Mouse (Mus musculus): ENCODE measurements around the gene Rbfox1. TPM values are rescaled to one million over a fixed set of nuclear protein-coding genes. Genes with fewer than 3 reads are reported as not detected.

The Rbfox1 gene
- polyA plus RNA-seq, 1 experiment = 0.22 TPM

- no peaks in the 10 kb centered on the region for H3K36me3 ChIP-seq (ENCODE audit: control insufficient read depth, insufficient read depth)
- no peak for TF ChIP-seq MYOD1 (IDR thresholded peaks at IDR 0.05; ENCODE audit: control insufficient read depth, insufficient read length, low read depth)
- TF ChIP-seq CEBPB (IDR thresholded peaks at IDR 0.05; ENCODE audit: low read depth) = no peak
- no peak for TF ChIP-seq FOSL1 (IDR thresholded peaks at IDR 0.05; ENCODE audit: insufficient read depth, low read length, poor library complexity, severe bottlenecking)
- no peak for TF ChIP-seq USF1 (IDR thresholded peaks at IDR 0.05; ENCODE audit: low read depth)
- no peak for TF ChIP-seq MYOG (IDR thresholded peaks at IDR 0.05; ENCODE audit: control insufficient read depth, extremely low read depth, insufficient read length)
- TF ChIP-seq CTCF (IDR thresholded peaks at IDR 0.05; ENCODE audit: control insufficient read depth, insufficient read depth, insufficient read length) = no peak
- TF ChIP-seq MAX (IDR thresholded peaks at IDR 0.05) = no peak
- no peaks in the 10 kb centered on the region for H3K27me3 ChIP-seq (ENCODE audit: control insufficient read depth, insufficient read depth, insufficient read length)
- no peak overlapping the region for H3ac ChIP-seq (ENCODE audit: control insufficient read depth, insufficient read length, low read depth)
- no peak overlapping the region for H3K4me3 ChIP-seq (ENCODE audit: insufficient read depth, poor library complexity, severe bottlenecking)
- H3K79me2 ChIP-seq (ENCODE audit: control insufficient read depth, insufficient read depth) = no peaks in the 10 kb centered on the region
- H3K79me3 ChIP-seq (ENCODE audit: low read depth) = no peaks in the 10 kb centered on the region
These were observed 1522.9 kb downstream of the Rbfox1 start for GRCm38 (mm10) chr16:7407862-7408640.

DNA sequence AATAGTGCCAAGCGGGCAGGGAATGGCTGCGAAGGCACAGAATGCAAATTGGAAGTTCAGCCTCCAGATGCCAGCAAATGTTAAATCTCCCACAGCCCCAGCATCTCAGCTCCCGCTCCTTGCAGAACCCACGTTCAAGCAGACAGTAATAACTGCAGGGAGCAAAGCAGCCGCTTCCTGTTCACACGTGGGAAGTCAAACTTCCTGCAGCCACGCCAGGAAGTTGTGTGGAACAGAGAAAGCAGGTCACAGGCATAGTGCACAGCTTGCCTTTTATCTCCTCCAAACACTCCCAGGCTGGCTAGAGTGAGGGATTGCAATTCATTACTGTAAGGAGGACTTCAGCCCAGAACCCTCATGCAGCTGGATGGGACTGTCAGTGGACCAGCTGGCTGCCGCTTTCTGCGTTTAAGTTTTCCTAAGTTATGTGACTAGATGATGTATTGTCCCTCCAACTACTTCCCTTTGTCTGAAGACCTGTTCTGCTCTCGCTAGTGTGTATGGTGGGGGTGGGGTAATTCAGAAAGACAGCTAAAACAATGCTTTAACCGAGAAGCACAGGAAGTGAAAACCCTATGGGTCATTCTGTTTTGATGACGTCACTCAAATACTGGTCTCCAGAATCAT, 1534.6 kb downstream of the Rbfox1 start:
- Histone ChIP-seq H3K27me3 (ENCODE audit: control insufficient read depth, insufficient read depth, insufficient read length) (no peaks in the 10 kb centered on the region), H3K36me3 (ENCODE audit: control insufficient read depth, insufficient read depth) (no peaks in the 10 kb centered on the region), H3ac (ENCODE audit: control insufficient read depth, insufficient read length, low read depth) (no peak overlapping the region), H3K79me3 (ENCODE audit: low read depth) (no peaks in the 10 kb centered on the region), H3K79me2 (ENCODE audit: control insufficient read depth, insufficient read depth) (no peaks in the 10 kb centered on the region), H3K4me3 (ENCODE audit: insufficient read depth, poor library complexity, severe bottlenecking) (no peak overlapping the region)
- no peak for TF ChIP-seq CTCF (IDR thresholded peaks at IDR 0.05; ENCODE audit: control insufficient read depth, insufficient read depth, insufficient read length)
- TF ChIP-seq CEBPB (IDR thresholded peaks at IDR 0.05; ENCODE audit: low read depth) = no peak
- no peak for TF ChIP-seq MYOG (IDR thresholded peaks at IDR 0.05; ENCODE audit: control insufficient read depth, extremely low read depth, insufficient read length)
- TF ChIP-seq MAX (IDR thresholded peaks at IDR 0.05) = no peak
- TF ChIP-seq FOSL1 (IDR thresholded peaks at IDR 0.05; ENCODE audit: insufficient read depth, low read length, poor library complexity, severe bottlenecking) = no peak

GRCm38 (mm10) chr16:7425386-7426089, 1540.4 kb downstream of the Rbfox1 start:
- no peak overlapping the region for H3ac ChIP-seq (ENCODE audit: control insufficient read depth, insufficient read length, low read depth)
- H3K27me3 ChIP-seq (ENCODE audit: control insufficient read depth, insufficient read depth, insufficient read length) = no peaks in the 10 kb centered on the region
- no peaks in the 10 kb centered on the region for H3K36me3 ChIP-seq (ENCODE audit: control insufficient read depth, insufficient read depth)
- TF ChIP-seq CEBPB (IDR thresholded peaks at IDR 0.05; ENCODE audit: low read depth) (no peak), CTCF (IDR thresholded peaks at IDR 0.05; ENCODE audit: control insufficient read depth, insufficient read depth, insufficient read length) (no peak), MAX (IDR thresholded peaks at IDR 0.05) (no peak), MYOG (IDR thresholded peaks at IDR 0.05; ENCODE audit: control insufficient read depth, extremely low read depth, insufficient read length) (no peak), MYOD1 (IDR thresholded peaks at IDR 0.05; ENCODE audit: control insufficient read depth, insufficient read length, low read depth) (no peak), USF1 (IDR thresholded peaks at IDR 0.05; ENCODE audit: low read depth) (no peak), FOSL1 (IDR thresholded peaks at IDR 0.05; ENCODE audit: insufficient read depth, low read length, poor library complexity, severe bottlenecking) (no peak)
- no peak overlapping the region for H3K4me3 ChIP-seq (ENCODE audit: insufficient read depth, poor library complexity, severe bottlenecking)
- no peaks in the 10 kb centered on the region for H3K79me2 ChIP-seq (ENCODE audit: control insufficient read depth, insufficient read depth)
- no peaks in the 10 kb centered on the region for H3K79me3 ChIP-seq (ENCODE audit: low read depth)

DNA sequence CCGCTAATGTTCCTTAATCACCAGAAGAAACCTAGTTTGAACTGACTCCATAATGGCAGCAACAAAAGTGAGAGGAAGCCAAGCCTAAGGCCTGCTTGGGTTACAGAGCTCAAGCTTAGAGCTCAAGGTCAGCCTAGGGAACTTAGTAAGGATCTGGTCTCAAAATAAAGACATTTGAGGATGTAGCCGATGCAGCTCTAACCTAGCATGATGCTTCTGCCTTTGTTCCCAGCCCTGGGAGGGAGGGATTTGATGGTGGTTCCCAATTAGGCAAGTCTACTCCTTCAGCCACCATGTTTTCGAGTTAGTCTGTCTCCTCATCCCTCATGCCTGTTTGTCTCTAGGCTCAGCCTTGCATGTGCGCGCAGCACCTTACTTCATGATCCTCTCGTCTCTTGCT, 1548.1 kb downstream of the Rbfox1 start:
- Histone ChIP-seq H3K79me3 (ENCODE audit: low read depth) (no peaks in the 10 kb centered on the region), H3K36me3 (ENCODE audit: control insufficient read depth, insufficient read depth) (no peaks in the 10 kb centered on the region)
- TF ChIP-seq CTCF (IDR thresholded peaks at IDR 0.05; ENCODE audit: control insufficient read depth, insufficient read depth, insufficient read length) (no peak), MYOG (IDR thresholded peaks at IDR 0.05; ENCODE audit: control insufficient read depth, extremely low read depth, insufficient read length) (no peak), MAX (IDR thresholded peaks at IDR 0.05) (no peak), CEBPB (IDR thresholded peaks at IDR 0.05; ENCODE audit: low read depth) (no peak), FOSL1 (IDR thresholded peaks at IDR 0.05; ENCODE audit: insufficient read depth, low read length, poor library complexity, severe bottlenecking) (no peak), MYOD1 (IDR thresholded peaks at IDR 0.05; ENCODE audit: control insufficient read depth, insufficient read length, low read depth) (no peak), USF1 (IDR thresholded peaks at IDR 0.05; ENCODE audit: low read depth) (no peak)

DNA sequence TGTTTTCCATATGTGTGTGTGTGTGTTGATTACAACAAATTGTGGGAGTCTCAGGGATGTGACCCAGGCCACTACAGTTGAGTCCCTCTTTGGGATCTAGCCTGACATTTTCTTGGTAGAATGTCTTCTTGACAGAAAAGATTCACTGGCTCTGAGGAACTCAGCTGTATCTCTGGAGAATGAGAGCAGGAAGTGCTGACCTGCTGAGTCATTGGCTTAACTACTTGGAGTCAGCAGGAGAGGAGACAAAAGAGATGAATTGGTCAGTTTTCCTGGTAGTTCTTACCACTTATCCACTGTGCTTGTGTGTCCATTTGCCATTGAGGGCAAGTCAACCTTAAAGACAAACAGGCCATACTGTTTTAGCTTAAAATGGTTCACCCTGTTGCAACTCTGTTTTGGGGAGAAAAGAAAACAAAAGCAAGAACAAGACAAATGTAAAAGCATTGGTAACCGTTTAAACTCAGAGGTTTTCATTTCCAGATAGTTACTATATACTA, 1561.7 kb downstream of the Rbfox1 start:
- no peaks in the 10 kb centered on the region for H3K27me3 ChIP-seq (ENCODE audit: control insufficient read depth, insufficient read depth, insufficient read length)
- no peaks in the 10 kb centered on the region for H3K79me2 ChIP-seq (ENCODE audit: control insufficient read depth, insufficient read depth)
- H3ac ChIP-seq (ENCODE audit: control insufficient read depth, insufficient read length, low read depth) = no peak overlapping the region
- no peaks in the 10 kb centered on the region for H3K79me3 ChIP-seq (ENCODE audit: low read depth)
- TF ChIP-seq MYOD1 (IDR thresholded peaks at IDR 0.05; ENCODE audit: control insufficient read depth, insufficient read length, low read depth) (no peak), USF1 (IDR thresholded peaks at IDR 0.05; ENCODE audit: low read depth) (no peak), MAX (IDR thresholded peaks at IDR 0.05) (no peak), CTCF (IDR thresholded peaks at IDR 0.05; ENCODE audit: control insufficient read depth, insufficient read depth, insufficient read length) (no peak), CEBPB (IDR thresholded peaks at IDR 0.05; ENCODE audit: low read depth) (no peak), FOSL1 (IDR thresholded peaks at IDR 0.05; ENCODE audit: insufficient read depth, low read length, poor library complexity, severe bottlenecking) (no peak), MYOG (IDR thresholded peaks at IDR 0.05; ENCODE audit: control insufficient read depth, extremely low read depth, insufficient read length) (no peak)
- no peaks in the 10 kb centered on the region for H3K36me3 ChIP-seq (ENCODE audit: control insufficient read depth, insufficient read depth)
- no peak overlapping the region for H3K4me3 ChIP-seq (ENCODE audit: insufficient read depth, poor library complexity, severe bottlenecking)

More for the DNA sequence above, 1548.1 kb downstream of the Rbfox1 start:
- H3K27me3 ChIP-seq (ENCODE audit: control insufficient read depth, insufficient read depth, insufficient read length) = no peaks in the 10 kb centered on the region
- no peak overlapping the region for H3ac ChIP-seq (ENCODE audit: control insufficient read depth, insufficient read length, low read depth)
- no peak overlapping the region for H3K4me3 ChIP-seq (ENCODE audit: insufficient read depth, poor library complexity, severe bottlenecking)
- H3K79me2 ChIP-seq (ENCODE audit: control insufficient read depth, insufficient read depth) = no peaks in the 10 kb centered on the region

All from C2C12 (cell line).